28 mouse cellular contexts compared by ENCODE assay signal in the genomic region with DNA sequence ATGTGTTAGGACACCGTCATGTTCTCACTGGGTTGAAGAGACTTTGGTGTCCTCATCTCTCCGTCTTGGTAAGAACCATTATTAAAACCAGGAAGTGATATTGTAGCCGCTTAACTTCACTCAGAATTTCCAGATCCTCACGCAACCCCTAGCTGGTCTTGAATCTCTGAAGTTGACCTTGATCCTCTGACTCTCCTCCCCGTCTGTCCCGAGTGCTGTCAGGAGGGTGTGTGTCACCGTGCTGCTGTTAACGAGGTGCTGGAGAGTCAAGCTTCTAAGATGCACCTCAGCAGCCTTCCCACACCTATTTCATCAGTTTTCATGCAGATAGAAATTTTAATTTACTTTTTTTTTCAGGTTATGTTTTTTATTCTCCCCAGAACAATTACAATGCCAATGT. TPM values are rescaled to one million over a fixed set of nuclear protein-coding genes. Genes with fewer than 3 reads are reported as not detected.
A peak's percentile ranks its signal among the peaks of the same experiment; 100 is the strongest.
DNase-seq lines count a peak whose midpoint lies in the region; ATAC-seq and TF ChIP-seq lines count a peak whose summit lies in the region.
"Had no signal": no experiment of that assay in that cellular context is flagged by ENCODE, and none has a peak within 500 bp of the region (broad histone marks: within the 10 kb centered on the region; RNA-seq: fewer than 3 reads in every experiment).

No protein-coding gene starts in this region.

- no peak for ATAC-seq in heart, embryonic 16.5 days (replicated peaks; ENCODE audit: extremely low read depth, insufficient read depth, low FRiP score)
- no peak for ATAC-seq in forebrain, embryonic 16.5 days
- ATAC-seq: CD4-positive, CD25-positive, alpha-beta regulatory T cell, adult 4 months; midbrain, embryonic 13.5 days had no signal

- H3K4me1 ChIP-seq in heart, embryonic 16.5 days (ENCODE audit: control insufficient read depth, insufficient read depth, low read length): peaks cover 8% of the 10 kb centered on the region; the same call in 1 of the 2 replicates
- H3K4me1 ChIP-seq in spleen, adult 2 months (ENCODE audit: control insufficient read depth, insufficient read depth, insufficient read length): peaks cover 39% of the 10 kb centered on the region
- no peaks in the 10 kb centered on the region for H3K4me1 ChIP-seq in forebrain, embryonic 16.5 days (replicated peaks; ENCODE audit: control insufficient read depth, insufficient read depth, low read length)
- H3K4me1 ChIP-seq: embryonic facial prominence, embryonic 10.5 days; embryonic facial prominence, embryonic 15.5 days; forebrain, embryonic 12.5 days; limb, embryonic 13.5 days; lung, embryonic 15.5 days; midbrain, embryonic 13.5 days; neural tube, embryonic 13.5 days had no signal

- H3K4me3 ChIP-seq in heart, embryonic 16.5 days (ENCODE audit: low read length): no peak overlapping the region
- no peak overlapping the region for H3K4me3 ChIP-seq in spleen, adult 2 months (ENCODE audit: extremely low read depth, insufficient read depth, insufficient read length)
- H3K4me3 ChIP-seq in forebrain, embryonic 16.5 days (replicated peaks; ENCODE audit: low read length): no peak overlapping the region
- H3K4me3 ChIP-seq: embryonic facial prominence, embryonic 10.5 days; embryonic facial prominence, embryonic 15.5 days; forebrain, embryonic 12.5 days; limb, embryonic 13.5 days; lung, embryonic 15.5 days; midbrain, embryonic 13.5 days; neural tube, embryonic 13.5 days had no signal

- H3K9me3 ChIP-seq in heart, embryonic 16.5 days (replicated peaks; ENCODE audit: control insufficient read depth, low read length): no peaks in the 10 kb centered on the region
- H3K9me3 ChIP-seq in forebrain, embryonic 16.5 days (ENCODE audit: control insufficient read depth, low read length): no peaks in the 10 kb centered on the region
- H3K9me3 ChIP-seq: embryonic facial prominence, embryonic 10.5 days; embryonic facial prominence, embryonic 15.5 days; forebrain, embryonic 12.5 days; limb, embryonic 13.5 days; lung, embryonic 15.5 days; megakaryocyte, embryonic 14.5 days; midbrain, embryonic 13.5 days; neural tube, embryonic 13.5 days had no signal

- intact Hi-C loops in heart, postnatal 14 days (cut with DNase I): no loop called here

- peak; percentile 30 to 55 for DNase-seq in adrenal gland, postnatal 36 days
- no peak for DNase-seq in adrenal gland, adult 18-20 months (ENCODE audit: low spot score in 2 of 2)
- DNase-seq in heart, postnatal 14 days: no peak
- no peak for DNase-seq in spleen, adult 2 months (ENCODE audit: low read depth in 1 of 2, low spot score in 2 of 2)
- DNase-seq in spleen, postnatal 36 days (ENCODE audit: low spot score in 2 of 2): no peak
- DNase-seq: cerebellum, adult 8-10 months; cerebellum, postnatal 25 days; gastrocnemius, postnatal 25 days; heart, adult 18-20 months; kidney, postnatal 4 days; lung, postnatal 4 days; right cerebral cortex, postnatal 4 days; thymus, adult 2 months; thymus, postnatal 36 days had no signal

- WGBS in heart, embryonic 16.5 days: 64% methylated on average over 8 of the region's 8 CpGs
- 66% methylated on average over 8 of the region's 8 CpGs for WGBS in spleen, adult 2 months
- 82% methylated on average over 8 of the region's 8 CpGs for WGBS in forebrain, embryonic 16.5 days

- H3K4me2 ChIP-seq in heart, embryonic 16.5 days (ENCODE audit: low read depth, low read length): no peak overlapping the region
- H3K4me2 ChIP-seq in forebrain, embryonic 16.5 days (ENCODE audit: low read length): no peak overlapping the region
- H3K4me2 ChIP-seq: embryonic facial prominence, embryonic 15.5 days; forebrain, embryonic 12.5 days; hindbrain, embryonic 14.5 days; limb, embryonic 13.5 days; liver, embryonic 11.5 days; lung, embryonic 15.5 days; midbrain, embryonic 13.5 days; neural tube, embryonic 13.5 days had no signal

- no peak for TF ChIP-seq POLR2A in spleen, adult 2 months (IDR thresholded peaks at IDR 0.05; ENCODE audit: low read depth, low read length)

- H3K36me3 ChIP-seq in heart, embryonic 16.5 days (ENCODE audit: control insufficient read depth, insufficient read depth): no peaks in the 10 kb centered on the region
- H3K36me3 ChIP-seq in spleen, adult 2 months (ENCODE audit: control insufficient read depth, insufficient read depth, low read length): peaks cover 2% of the 10 kb centered on the region
- H3K36me3 ChIP-seq in forebrain, embryonic 16.5 days (ENCODE audit: control insufficient read depth, insufficient read depth): no peaks in the 10 kb centered on the region
- H3K36me3 ChIP-seq: embryonic facial prominence, embryonic 10.5 days; embryonic facial prominence, embryonic 15.5 days; forebrain, embryonic 12.5 days; limb, embryonic 13.5 days; lung, embryonic 15.5 days; midbrain, embryonic 13.5 days; neural tube, embryonic 13.5 days had no signal

- TF ChIP-seq CTCF in spleen, adult 2 months (IDR thresholded peaks at IDR 0.05; ENCODE audit: extremely low read depth, insufficient read depth, insufficient read length, insufficient replicate concordance): no peak

- H3K27ac ChIP-seq in heart, embryonic 16.5 days (ENCODE audit: low read length): peak overlapping the region; percentile 43; the same call in 1 of the 2 replicates
- H3K27ac ChIP-seq in spleen, adult 2 months (ENCODE audit: insufficient read depth, low read length): peak overlapping the region; percentile 82
- no peak overlapping the region for H3K27ac ChIP-seq in forebrain, embryonic 16.5 days (ENCODE audit: low read length)
- H3K27ac ChIP-seq: embryonic facial prominence, embryonic 10.5 days; embryonic facial prominence, embryonic 15.5 days; forebrain, embryonic 12.5 days; hindbrain, embryonic 14.5 days; kidney, postnatal 0 days; limb, embryonic 13.5 days; lung, embryonic 15.5 days; midbrain, embryonic 13.5 days; neural tube, embryonic 13.5 days had no signal

- H3K27me3 ChIP-seq in heart, embryonic 16.5 days (ENCODE audit: control insufficient read depth, insufficient read depth, low read length): no peaks in the 10 kb centered on the region
- no peaks in the 10 kb centered on the region for H3K27me3 ChIP-seq in spleen, adult 2 months (ENCODE audit: control insufficient read depth, insufficient read depth, low read length)
- H3K27me3 ChIP-seq in forebrain, embryonic 16.5 days (replicated peaks; ENCODE audit: control insufficient read depth, insufficient read depth, low read length): no peaks in the 10 kb centered on the region
- H3K27me3 ChIP-seq: embryonic facial prominence, embryonic 15.5 days; forebrain, embryonic 12.5 days; limb, embryonic 13.5 days; lung, embryonic 15.5 days; megakaryocyte, embryonic 14.5 days; midbrain, embryonic 13.5 days; neural tube, embryonic 13.5 days had no signal

- no peak overlapping the region for H3K9ac ChIP-seq in heart, embryonic 16.5 days (ENCODE audit: low read length)
- H3K9ac ChIP-seq in forebrain, embryonic 16.5 days (replicated peaks; ENCODE audit: low read depth, low read length): no peak overlapping the region
- H3K9ac ChIP-seq: embryonic facial prominence, embryonic 15.5 days; forebrain, embryonic 12.5 days; hindbrain, embryonic 14.5 days; limb, embryonic 13.5 days; lung, embryonic 15.5 days; midbrain, embryonic 13.5 days; neural tube, embryonic 13.5 days had no signal

RNA-seq across cellular contexts. Expression of a gene that starts 14.0 kb away (rescaled TPM):
- 10 to 100 TPM; 56.7 to 98.1 TPM for total RNA-seq in adrenal gland, postnatal 36 days (2021)
- total RNA-seq in adrenal gland, adult 18-20 months (2021): 10 to 100 TPM; 73.3 to 86.3 TPM
- 34.9 and 38.3 TPM in 2 replicates for polyA plus RNA-seq in heart, embryonic 16.5 days (2015; fragmentation: Nextera tagmentation; extraction: Ambion mirVana)
- 10 to 100 TPM; 20.6 to 24.4 TPM for total RNA-seq in heart, postnatal 14 days (2021)
- 42.5 and 46.2 TPM in 2 replicates for polyA plus RNA-seq in spleen, adult 2 months (2012; rRNA removed)
- polyA plus RNA-seq in forebrain, embryonic 16.5 days (2015; fragmentation: Nextera tagmentation; extraction: Ambion mirVana): 51.2 and 63.0 TPM in 2 replicates

RNA-seq across cellular contexts. Expression of a gene that starts 31.9 kb away (rescaled TPM):
- 10 to 100 TPM; 43.3 to 46.0 TPM for total RNA-seq in adrenal gland, postnatal 36 days (2021)
- total RNA-seq in adrenal gland, adult 18-20 months (2021): 10 to 100 TPM; 37.5 to 48.9 TPM
- polyA plus RNA-seq in heart, embryonic 16.5 days (2015; fragmentation: Nextera tagmentation; extraction: Ambion mirVana): 39.7 and 47.7 TPM in 2 replicates
- 10 to 100 TPM; 25.5 to 28.5 TPM for total RNA-seq in heart, postnatal 14 days (2021)
- 3.0 and 4.7 TPM in 2 replicates for polyA plus RNA-seq in spleen, adult 2 months (2012; rRNA removed)
- polyA plus RNA-seq in forebrain, embryonic 16.5 days (2015; fragmentation: Nextera tagmentation; extraction: Ambion mirVana): 59.5 and 70.2 TPM in 2 replicates

Comparison
In these comparisons a context has a peak if more than half of its experiments do, and no peak if none do; other contexts are left out.
1. DNase-seq: peak in adrenal gland, postnatal 36 days (2 of 2); none in adrenal gland, adult 18-20 months (0 of 2), heart, postnatal 14 days (0 of 2), spleen, adult 2 months (0 of 2) and spleen, postnatal 36 days (0 of 2).